Mouse (Mus musculus) forebrain, embryonic 12.5 days (tissue): ENCODE results near the gene Macrod2. TPM values are rescaled to one million over a fixed set of nuclear protein-coding genes. Genes with fewer than 3 reads are reported as not detected.

Experiments used
- ATAC-seq: fragments of 200-750 bp; cut with Nextera tagmentation; 2 replicates; pipeline ENCODE4 v1.8.0; 2017; ENCODE audit warnings: moderate TSS enrichment; ENCODE audit not compliant: low FRiP score
- H3K27ac ChIP-seq: fragments of 300-500 bp; sonication (generic); 2 replicates; pipeline ENCODE4 v1.5.1; 2016; ENCODE audit warnings: mild to moderate bottlenecking
- H3K27me3 ChIP-seq: fragments of 300-500 bp; sonication (generic); 2 replicates; pipeline ENCODE4 v1.6.1; 2016; ENCODE audit warnings: mild to moderate bottlenecking
- H3K36me3 ChIP-seq: fragments of 300-500 bp; sonication (generic); replicated peaks from 2 replicates; pipeline ENCODE4 v1.6.1; 2016; ENCODE audit warnings: mild to moderate bottlenecking
- H3K4me1 ChIP-seq: fragments of 300-500 bp; sonication (generic); 2 replicates; pipeline ENCODE4 v1.6.1; 2016
- H3K4me2 ChIP-seq: fragments of 300-500 bp; sonication (generic); 2 replicates; pipeline ENCODE4 v1.6.1; 2016; ENCODE audit warnings: mild to moderate bottlenecking, moderate library complexity
- H3K4me3 ChIP-seq: fragments of 300-500 bp; sonication (generic); replicated peaks from 2 replicates; pipeline ENCODE4 v1.5.1; 2016; ENCODE audit warnings: mild to moderate bottlenecking
- H3K9ac ChIP-seq: fragments of 300-500 bp; sonication (generic); 2 replicates; pipeline ENCODE4 v1.6.1; 2016; ENCODE audit warnings: mild to moderate bottlenecking
- H3K9me3 ChIP-seq: fragments of 300-500 bp; sonication (generic); 2 replicates; pipeline ENCODE4 v1.6.1; 2016
- WGBS: fragments of 180-500 bp; shearing (Covaris S2); methylation state at CpG from one replicate; pipeline ENCODE4 v1.1.7; 2016; 5-methylcytosine and 5-hydroxymethylcytosine counted together
- polyA plus RNA-seq: library from polyadenylated mRNA; unstranded; fragments of >200 nt; fragmentation: Nextera tagmentation; extraction: Ambion mirVana; gene quantifications from 2 replicates; pipeline ENCODE4 v1.2.1, GENCODE M21; 2016

Gene Macrod2
- polyA plus RNA-seq, 1 experiment from 2014 or later: 52.0 TPM

DNA sequence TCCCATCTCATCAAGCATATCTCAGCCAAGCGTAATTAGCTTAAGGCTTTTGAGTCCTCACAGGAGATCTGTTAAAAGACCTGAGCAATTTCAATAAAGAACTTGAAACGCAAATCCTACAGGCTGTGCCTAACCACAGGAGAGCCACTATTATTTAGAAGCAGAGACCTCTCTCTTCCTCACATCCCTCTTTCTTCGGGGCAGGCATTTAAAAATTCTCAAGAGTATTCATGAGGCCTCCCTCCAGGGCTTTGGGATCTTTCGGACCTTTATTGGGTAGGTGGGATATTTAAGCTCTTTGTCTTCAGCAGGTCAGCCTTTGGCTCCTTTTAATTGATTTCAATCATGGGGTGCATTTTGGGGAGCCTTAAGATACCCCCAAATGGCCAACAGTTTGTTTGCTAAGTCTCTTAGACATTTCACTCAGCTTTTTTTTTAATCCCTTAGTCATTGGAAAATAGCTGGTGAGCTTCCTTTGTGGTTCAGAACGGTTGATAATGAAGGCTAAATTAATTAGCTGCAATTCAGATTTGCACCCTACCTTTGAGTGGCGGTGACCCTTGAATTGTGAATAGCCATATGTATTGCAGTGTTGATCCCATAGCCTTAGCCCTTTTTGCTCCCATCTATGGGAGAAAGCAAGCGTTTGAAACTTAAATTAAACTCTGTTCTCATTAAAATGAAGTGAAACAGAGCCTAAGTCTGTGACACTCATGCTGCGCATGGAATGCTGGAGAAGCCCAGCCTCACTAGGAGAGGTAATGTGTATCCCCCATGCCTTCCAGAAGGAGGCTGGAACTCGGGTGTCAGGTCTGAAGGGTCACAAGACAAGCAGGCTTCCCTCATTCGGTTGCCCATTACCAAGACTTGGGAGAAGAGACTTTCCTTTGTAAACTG is 1940.2 kb downstream of the Macrod2 start:
- no peak overlapping the region for H3K9ac ChIP-seq
- 5% methylated on average over 10 of the region's 10 CpGs for whole genome bisulfite sequencing
- H3K4me3 ChIP-seq: no peak overlapping the region
- peaks cover 60% of the 10 kb centered on the region for H3K27me3 ChIP-seq
- peak overlapping the region; percentile 42; the same call in 1 of the 2 replicates for H3K4me2 ChIP-seq
- no peaks in the 10 kb centered on the region for H3K9me3 ChIP-seq
- peak; percentile 78 for ATAC-seq
- no peaks in the 10 kb centered on the region for H3K36me3 ChIP-seq
- H3K4me1 ChIP-seq: peaks cover 32% of the 10 kb centered on the region
- peak overlapping the region; percentile 88 for H3K27ac ChIP-seq

DNA sequence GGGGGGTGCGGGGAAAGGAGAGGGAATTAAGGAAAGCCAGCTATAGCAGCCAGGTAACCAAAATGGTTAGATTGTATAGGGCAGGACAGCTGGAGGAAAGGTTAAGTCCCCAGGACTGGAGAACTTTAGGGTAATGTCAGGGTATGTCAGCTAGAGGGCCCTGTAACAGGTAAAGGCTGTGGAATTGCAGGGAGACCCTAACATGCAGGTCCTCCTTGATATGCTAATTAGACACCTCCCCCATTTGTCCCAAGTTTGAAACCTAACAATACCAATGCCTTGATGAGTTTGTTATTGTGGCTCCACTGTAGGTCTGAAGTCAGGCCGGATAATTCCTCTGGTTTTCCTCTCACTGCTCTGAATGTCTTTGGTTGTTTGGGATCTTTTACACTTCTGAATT is 1948.9 kb downstream of the Macrod2 start:
- no peak overlapping the region for H3K27ac ChIP-seq
- H3K27me3 ChIP-seq: peaks cover 64% of the 10 kb centered on the region
- no peak overlapping the region for H3K4me3 ChIP-seq
- H3K4me1 ChIP-seq: no peaks in the 10 kb centered on the region
- no peak overlapping the region for H3K9ac ChIP-seq
- no peaks in the 10 kb centered on the region for H3K9me3 ChIP-seq
- no peak for ATAC-seq
- no peaks in the 10 kb centered on the region for H3K36me3 ChIP-seq
- no peak overlapping the region for H3K4me2 ChIP-seq
- WGBS: 51% methylated on average over 1 of the region's 2 CpGs

DNA sequence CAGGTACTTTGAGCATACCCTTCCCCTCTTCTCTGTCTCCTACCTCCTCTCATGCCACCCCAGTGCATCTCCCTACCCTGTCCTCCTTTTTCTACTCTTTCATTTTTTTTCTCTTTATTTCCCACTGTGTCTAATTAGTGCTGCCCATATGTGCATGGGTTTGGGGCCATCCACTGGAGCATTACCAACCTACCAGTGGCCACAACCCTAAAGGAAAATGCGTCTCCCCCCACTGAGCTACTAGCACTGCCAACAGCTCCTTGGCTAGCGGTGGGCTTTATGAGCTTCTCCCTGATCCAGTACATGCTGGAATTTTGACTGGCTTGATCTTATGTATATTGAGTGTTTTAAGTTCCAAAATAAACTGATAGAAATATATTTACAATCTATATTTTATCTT is 1949.6 kb downstream of the Macrod2 start:
- peaks cover 56% of the 10 kb centered on the region for H3K27me3 ChIP-seq
- ATAC-seq: no peak
- 97% methylated on average over 2 of the region's 2 CpGs for WGBS

DNA sequence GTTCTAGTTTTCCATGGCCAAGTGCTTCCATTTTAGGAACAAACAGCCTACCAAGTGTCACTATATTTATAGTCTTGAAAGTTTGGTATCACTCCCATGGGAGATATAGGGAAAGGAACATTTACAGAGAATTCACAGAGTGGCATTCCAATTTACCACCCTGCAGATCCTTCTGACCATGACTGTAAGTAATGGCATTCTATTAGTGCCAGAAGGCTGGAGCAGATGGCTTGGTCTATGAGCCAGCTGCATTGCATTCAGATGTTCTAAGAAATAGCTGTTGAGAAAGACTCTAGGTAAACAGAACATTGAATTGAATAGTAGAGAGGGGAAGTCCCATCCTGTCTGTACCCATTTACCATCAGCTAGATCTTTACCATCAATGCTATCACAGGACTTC is 1954.7 kb downstream of the Macrod2 start:
- ATAC-seq: no peak
- Histone ChIP-seq H3K4me3 (no peak overlapping the region), H3K9ac (no peak overlapping the region), H3K27ac (no peak overlapping the region), H3K36me3 (no peaks in the 10 kb centered on the region), H3K9me3 (no peaks in the 10 kb centered on the region), H3K4me2 (no peak overlapping the region), H3K27me3 (peaks cover 20% of the 10 kb centered on the region), H3K4me1 (no peaks in the 10 kb centered on the region)

More for the DNA sequence above, 1949.6 kb downstream of the Macrod2 start:
- no peaks in the 10 kb centered on the region for H3K36me3 ChIP-seq
- H3K9ac ChIP-seq: no peak overlapping the region
- no peaks in the 10 kb centered on the region for H3K9me3 ChIP-seq
- H3K4me1 ChIP-seq: no peaks in the 10 kb centered on the region
- H3K4me2 ChIP-seq: no peak overlapping the region
- no peak overlapping the region for H3K27ac ChIP-seq
- no peak overlapping the region for H3K4me3 ChIP-seq

DNA sequence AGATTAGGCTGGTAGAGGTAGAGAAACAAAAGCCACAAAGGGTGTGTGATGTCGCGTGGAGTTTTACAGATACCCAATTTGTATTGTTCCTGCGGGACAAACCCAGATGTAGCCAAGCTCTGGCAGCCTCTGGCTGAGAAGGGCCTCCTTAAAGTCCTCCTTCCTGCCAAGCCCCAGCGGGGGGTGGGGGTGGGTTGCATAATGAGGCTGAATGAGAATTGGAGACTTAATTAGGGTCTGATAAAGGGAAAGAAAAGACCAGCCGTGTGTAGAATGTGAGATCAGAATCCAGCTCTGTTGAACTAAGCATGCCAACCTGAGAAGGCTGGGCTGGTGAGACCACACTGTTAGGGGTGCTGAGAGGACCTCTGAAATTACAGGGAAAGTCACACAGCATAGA is 1967.8 kb downstream of the Macrod2 start:
- Histone ChIP-seq H3K4me2 (peak overlapping the region; percentile 6; the same call in 1 of the 2 replicates), H3K27me3 (no peaks in the 10 kb centered on the region), H3K9me3 (no peaks in the 10 kb centered on the region), H3K4me1 (peaks cover 20% of the 10 kb centered on the region), H3K36me3 (no peaks in the 10 kb centered on the region), H3K9ac (no peak overlapping the region), H3K4me3 (no peak overlapping the region), H3K27ac (peak overlapping the region; percentile 2; the same call in 1 of the 2 replicates)
- 3% methylated on average over 5 of the region's 5 CpGs for WGBS
- peak; percentile 92 for ATAC-seq

DNA sequence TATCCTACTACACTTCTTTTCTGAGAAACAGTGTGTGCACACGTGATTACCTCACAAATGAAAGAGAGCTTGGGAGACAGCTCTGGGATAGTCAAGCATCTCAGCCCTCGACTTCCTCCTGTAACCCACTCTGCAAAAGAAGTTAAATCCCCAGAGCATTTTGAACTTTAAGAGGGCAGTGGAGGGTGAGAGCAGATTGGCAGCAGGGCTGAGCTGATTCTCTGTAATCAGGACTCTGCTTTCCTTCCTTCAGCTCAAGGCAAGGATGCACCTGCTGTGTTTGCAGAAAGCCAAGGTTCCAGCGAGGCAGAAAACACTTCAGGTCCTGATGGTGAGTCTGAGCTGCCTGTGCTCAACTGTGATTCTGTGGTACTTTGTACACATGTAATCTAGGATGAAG is 1978.9 kb downstream of the Macrod2 start:
- Histone ChIP-seq H3K27ac (0 out of 2 replicates have a peak overlapping the region, but pooled peaks have one; percentile 6), H3K9ac (no peak overlapping the region), H3K36me3 (no peaks in the 10 kb centered on the region), H3K27me3 (peaks cover 5% of the 10 kb centered on the region; the same call in 1 of the 2 replicates), H3K9me3 (no peaks in the 10 kb centered on the region), H3K4me2 (no peak overlapping the region), H3K4me3 (no peak overlapping the region), H3K4me1 (peaks cover 10% of the 10 kb centered on the region)
- 6% methylated on average over 3 of the region's 3 CpGs for WGBS
- ATAC-seq: no peak

DNA sequence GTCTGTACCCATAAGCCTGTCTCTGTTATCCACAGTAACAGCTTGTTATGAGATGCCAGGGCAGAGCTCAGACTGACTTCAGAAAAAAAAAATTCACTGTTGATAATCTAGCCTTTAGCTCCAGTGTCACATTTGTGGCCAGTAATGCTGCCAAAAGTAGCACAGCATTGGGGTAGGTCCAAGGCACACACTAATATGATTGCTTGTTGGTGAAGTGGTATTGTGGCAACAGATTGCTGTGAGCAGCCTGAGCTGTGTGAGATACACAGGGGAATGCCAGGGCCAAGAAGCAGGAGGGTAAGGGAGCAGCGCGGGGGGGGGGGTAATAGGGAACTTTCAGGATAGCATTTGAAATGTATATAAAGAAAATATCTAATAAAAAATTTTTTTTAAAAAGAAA is 1985.5 kb downstream of the Macrod2 start:
- Histone ChIP-seq H3K27me3 (no peaks in the 10 kb centered on the region), H3K27ac (no peak overlapping the region), H3K4me1 (no peaks in the 10 kb centered on the region), H3K9ac (no peak overlapping the region), H3K9me3 (no peaks in the 10 kb centered on the region), H3K36me3 (no peaks in the 10 kb centered on the region), H3K4me3 (no peak overlapping the region), H3K4me2 (no peak overlapping the region)
- ATAC-seq: no peak
- 88% methylated on average over 2 of the region's 2 CpGs for WGBS

DNA sequence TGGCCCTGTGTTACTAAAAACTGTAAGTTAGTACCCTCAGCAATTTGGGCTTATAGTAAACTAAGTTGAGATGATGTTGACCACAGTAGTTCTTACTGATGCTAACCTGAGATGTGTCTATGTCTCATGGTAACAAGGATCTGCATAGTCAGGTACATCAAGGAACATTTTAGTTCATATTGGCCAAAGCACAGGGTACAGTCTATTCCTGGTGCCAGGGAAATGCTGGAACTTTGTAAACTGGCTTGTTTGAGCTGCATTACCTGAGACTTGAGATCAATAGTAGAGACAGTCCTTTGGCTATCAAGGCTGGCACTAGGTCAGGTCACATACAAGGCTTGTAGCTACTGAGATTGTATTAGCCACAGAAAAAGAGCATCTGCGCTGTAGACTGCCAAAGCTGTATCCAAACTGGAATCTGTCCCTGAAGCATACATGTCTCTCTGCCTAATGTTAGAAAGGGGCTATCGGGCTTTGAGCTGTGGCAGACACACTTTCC is 1986.0 kb downstream of the Macrod2 start:
- no peaks in the 10 kb centered on the region for H3K9me3 ChIP-seq
- H3K27me3 ChIP-seq: no peaks in the 10 kb centered on the region
- no peak overlapping the region for H3K4me3 ChIP-seq
- no peaks in the 10 kb centered on the region for H3K4me1 ChIP-seq
- WGBS: 94% methylated on average over 2 of the region's 2 CpGs
- no peaks in the 10 kb centered on the region for H3K36me3 ChIP-seq
- no peak for ATAC-seq
- no peak overlapping the region for H3K4me2 ChIP-seq
- H3K27ac ChIP-seq: no peak overlapping the region
- no peak overlapping the region for H3K9ac ChIP-seq

DNA sequence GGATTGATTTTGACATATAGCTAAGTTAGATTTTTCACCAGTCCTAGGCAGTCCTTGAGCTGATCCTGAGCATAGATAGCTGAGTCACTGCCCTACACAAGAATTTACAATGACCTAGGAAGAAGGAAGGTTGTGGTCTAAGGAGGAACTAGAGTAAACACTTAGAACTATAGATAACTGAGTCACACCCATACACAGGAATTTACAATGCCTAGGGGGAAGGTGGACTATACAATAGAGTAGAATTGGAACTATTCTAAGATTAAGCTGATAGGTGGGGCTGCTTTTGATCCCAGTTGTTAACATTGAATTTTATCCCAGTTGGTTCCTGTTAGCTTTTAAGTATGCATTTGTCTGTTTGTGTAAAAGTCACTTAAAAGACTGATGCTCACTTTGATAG is 1998.4 kb downstream of the Macrod2 start:
- Histone ChIP-seq H3K27ac (no peak overlapping the region), H3K4me1 (peaks cover 5% of the 10 kb centered on the region), H3K9ac (no peak overlapping the region), H3K4me2 (no peak overlapping the region), H3K27me3 (no peaks in the 10 kb centered on the region), H3K4me3 (no peak overlapping the region), H3K36me3 (no peaks in the 10 kb centered on the region), H3K9me3 (peaks cover 4% of the 10 kb centered on the region; the same call in 1 of the 2 replicates)
- no peak for ATAC-seq

DNA sequence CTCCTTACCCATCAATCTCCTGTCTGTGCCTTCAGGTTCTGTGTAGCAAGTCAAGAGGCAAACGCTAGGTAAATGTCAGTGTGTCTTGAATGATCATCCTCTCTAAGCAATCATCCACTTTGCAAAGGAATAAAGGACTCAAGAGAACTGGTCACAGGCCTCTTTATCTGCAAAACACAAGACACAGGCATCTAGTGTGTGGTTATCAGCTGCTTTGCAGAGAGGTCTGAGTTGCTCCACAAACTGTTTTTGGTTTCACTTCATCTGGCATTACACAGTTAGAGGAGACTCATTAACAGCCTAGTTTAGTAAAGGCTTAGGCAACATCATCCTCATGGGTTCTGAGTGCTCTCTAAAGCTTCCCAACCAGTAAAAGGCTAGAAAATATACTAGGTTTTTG is 2004.4 kb downstream of the Macrod2 start:
- H3K27ac ChIP-seq: no peak overlapping the region
- no peak overlapping the region for H3K4me2 ChIP-seq
- no peaks in the 10 kb centered on the region for H3K27me3 ChIP-seq
- peaks cover 4% of the 10 kb centered on the region; the same call in 1 of the 2 replicates for H3K4me1 ChIP-seq
- no peak overlapping the region for H3K4me3 ChIP-seq
- no peak for ATAC-seq
- no peaks in the 10 kb centered on the region for H3K36me3 ChIP-seq
- H3K9me3 ChIP-seq: no peaks in the 10 kb centered on the region
- no peak overlapping the region for H3K9ac ChIP-seq
- WGBS: 69% methylated on average over 1 of the region's 1 CpGs

DNA sequence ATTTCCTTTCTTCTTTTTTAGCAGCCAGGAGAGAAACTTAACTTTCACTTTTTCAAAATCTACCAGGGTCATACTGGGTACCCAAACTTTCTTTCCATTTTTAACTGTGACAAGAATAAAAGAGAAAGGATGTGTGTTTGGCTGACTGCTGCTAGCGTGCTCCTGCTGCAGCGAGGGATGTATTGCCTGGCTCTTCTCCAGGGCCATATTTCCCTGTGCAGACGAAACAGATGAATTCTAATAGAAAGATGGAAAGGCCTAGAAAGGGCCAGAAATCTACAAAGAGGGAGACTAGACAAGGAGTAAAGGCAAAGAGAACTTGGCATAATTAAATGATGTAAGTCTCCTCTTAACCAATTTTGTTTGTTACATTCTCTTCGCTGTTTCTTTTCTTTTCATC is 2005.7 kb downstream of the Macrod2 start:
- ATAC-seq: no peak
- H3K9me3 ChIP-seq: no peaks in the 10 kb centered on the region
- 94% methylated on average over 4 of the region's 4 CpGs for WGBS

DNA sequence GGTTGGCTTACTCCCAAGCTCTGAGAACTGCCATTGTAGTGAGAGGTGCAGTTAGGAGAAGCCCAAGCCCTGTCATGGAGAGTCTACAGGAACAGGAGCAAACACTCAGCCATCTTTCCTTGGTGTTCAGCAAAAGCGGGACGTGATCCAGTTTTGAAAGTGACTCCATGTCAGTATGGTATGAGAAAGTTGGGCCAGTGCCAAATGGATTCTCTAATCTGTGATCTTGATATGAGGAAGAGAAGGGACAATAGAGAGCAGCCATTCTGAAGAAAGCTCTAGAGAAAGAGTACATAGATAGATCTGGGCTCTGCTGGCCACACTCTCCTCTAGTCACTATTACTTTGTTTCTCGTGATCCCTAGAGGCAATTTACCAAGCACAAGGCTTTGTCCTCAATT is 2006.2 kb downstream of the Macrod2 start:
- WGBS: 87% methylated on average over 3 of the region's 3 CpGs

More for the DNA sequence above, 2005.7 kb downstream of the Macrod2 start:
- H3K4me2 ChIP-seq: no peak overlapping the region
- H3K9ac ChIP-seq: no peak overlapping the region
- no peaks in the 10 kb centered on the region for H3K27me3 ChIP-seq
- no peak overlapping the region for H3K27ac ChIP-seq
- H3K4me1 ChIP-seq: peaks cover 5% of the 10 kb centered on the region; the same call in 1 of the 2 replicates
- no peaks in the 10 kb centered on the region for H3K36me3 ChIP-seq
- H3K4me3 ChIP-seq: no peak overlapping the region

DNA sequence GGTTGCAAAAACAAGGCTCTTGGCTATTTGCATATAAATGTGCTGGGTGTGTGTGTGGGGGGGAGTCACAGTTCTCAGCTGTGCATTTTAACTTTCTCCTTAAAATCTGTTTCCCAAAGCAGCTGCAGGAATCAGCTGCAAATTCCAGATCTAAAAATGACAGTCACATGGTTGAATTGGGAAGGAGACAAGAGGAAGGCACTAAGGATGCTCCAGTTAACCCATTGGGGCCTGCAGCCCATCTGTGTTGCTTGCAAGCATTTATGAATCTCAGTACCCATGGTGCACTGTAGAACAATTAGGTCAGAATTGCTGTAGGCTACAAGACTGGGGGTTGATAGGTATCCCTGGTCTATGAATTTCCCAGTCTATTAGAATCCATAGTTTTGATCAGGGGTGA is 2008.3 kb downstream of the Macrod2 start:
- Histone ChIP-seq H3K9me3 (no peaks in the 10 kb centered on the region), H3K36me3 (no peaks in the 10 kb centered on the region), H3K4me3 (no peak overlapping the region), H3K9ac (no peak overlapping the region), H3K4me2 (no peak overlapping the region), H3K27ac (no peak overlapping the region), H3K27me3 (no peaks in the 10 kb centered on the region), H3K4me1 (peaks cover 5% of the 10 kb centered on the region; the same call in 1 of the 2 replicates)
- ATAC-seq: no peak

More for the DNA sequence above, 2006.2 kb downstream of the Macrod2 start:
- Histone ChIP-seq H3K27me3 (no peaks in the 10 kb centered on the region), H3K36me3 (no peaks in the 10 kb centered on the region), H3K4me2 (no peak overlapping the region), H3K4me1 (peaks cover 5% of the 10 kb centered on the region; the same call in 1 of the 2 replicates), H3K4me3 (no peak overlapping the region), H3K9ac (no peak overlapping the region), H3K9me3 (no peaks in the 10 kb centered on the region), H3K27ac (no peak overlapping the region)
- ATAC-seq: no peak
